Mouse (Mus musculus) ES-E14 (cell line): ENCODE results near the gene Zfand3.

Experiments
- CHD2 ChIP-seq: IDR thresholded peaks from 2 replicates; pipeline ENCODE4 v1.6.1; 2014; ENCODE audit warnings: mild to moderate bottlenecking, low read depth, low read length, inconsistent platforms
- MAFK ChIP-seq: IDR thresholded peaks from 2 replicates; pipeline ENCODE4 v1.6.1; 2014; ENCODE audit warnings: mild to moderate bottlenecking, low read depth, low read length, inconsistent platforms; ENCODE audit not compliant: insufficient read depth

DNA sequence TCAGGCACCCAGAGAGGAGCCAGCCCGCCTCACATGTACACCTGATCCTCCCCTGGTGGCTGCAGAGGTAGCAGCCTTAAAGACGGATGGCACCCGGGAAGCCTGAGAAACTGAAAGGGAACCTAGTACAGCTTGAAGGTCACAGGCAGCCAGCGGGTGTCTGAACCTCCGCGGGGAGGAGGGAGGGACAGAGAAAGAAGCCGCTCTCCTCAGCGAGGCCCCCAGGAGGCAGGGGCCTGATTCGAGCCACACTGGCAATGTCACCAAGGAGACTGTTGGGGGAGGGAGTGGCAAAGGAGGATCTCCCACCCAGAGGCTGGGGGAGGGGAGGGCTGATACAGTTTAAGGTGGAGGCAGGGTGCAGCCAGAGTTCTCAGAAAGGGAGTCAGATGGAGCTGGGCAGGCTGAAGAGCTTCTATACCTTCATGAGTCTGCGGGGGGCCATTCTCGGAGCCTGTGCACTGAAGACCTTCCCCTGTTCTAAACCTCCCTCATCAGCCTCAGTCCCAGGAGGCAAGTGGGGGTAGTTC lies 40.7 kb upstream of the Zfand3 start:
- no peak for TF ChIP-seq CHD2
- no peak for TF ChIP-seq MAFK
